Mouse (Mus musculus): ENCODE results near the gene Chd9. TPM values are rescaled to one million over a fixed set of nuclear protein-coding genes. Genes with fewer than 3 reads are reported as not detected.
A peak's percentile ranks its signal among the peaks of the same experiment; 100 is the strongest.

The Chd9 gene
- polyA plus RNA-seq, 1 experiment from 2014 or later, result 25.3 TPM

DNA sequence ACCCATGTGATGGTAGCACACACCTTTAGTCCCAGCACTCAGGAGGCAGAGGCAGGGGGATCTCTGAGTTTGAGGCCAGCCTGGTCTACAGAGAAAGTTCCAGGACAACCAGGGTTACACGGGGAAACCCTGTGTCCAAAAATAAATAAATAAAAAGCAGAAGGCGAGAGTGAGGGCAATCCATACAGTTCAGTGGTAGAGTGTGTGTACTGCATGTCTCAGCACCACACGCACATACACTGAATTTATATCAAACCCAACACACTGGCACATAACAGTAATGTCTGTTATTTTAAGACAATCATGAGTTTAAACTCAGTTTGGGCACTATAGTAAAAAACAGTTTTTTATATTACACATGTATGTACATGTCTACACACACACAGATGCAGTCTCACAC lies 153.9 kb downstream of the Chd9 start:
- Histone ChIP-seq H3K9ac (ENCODE audit: low read depth, low read length) (no peak overlapping the region), H3K36me3 (ENCODE audit: control insufficient read depth, insufficient read depth, low read length) (peaks cover 11% of the 10 kb centered on the region; the same call in 1 of the 2 replicates)
- DNase-seq (ENCODE audit: low spot score), result no peak

DNA sequence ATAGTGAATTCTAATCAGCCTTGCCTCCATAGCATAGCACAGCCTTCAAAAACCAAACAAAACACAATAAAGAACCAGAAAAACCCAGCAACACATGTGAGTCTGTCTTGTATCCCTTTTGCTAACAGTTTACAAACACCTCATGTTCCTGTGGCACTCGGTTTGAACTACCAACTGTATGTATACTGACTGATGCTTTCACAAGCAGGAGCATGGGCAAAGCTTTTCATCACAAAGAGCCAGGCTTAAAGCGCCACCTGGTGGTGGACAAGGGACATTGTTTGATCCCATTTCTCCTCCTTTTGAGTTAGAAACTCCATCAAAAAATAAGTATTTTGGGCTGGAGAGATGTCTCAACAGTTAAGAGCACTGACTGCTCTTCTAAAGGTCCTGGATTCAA lies 191.6 kb downstream of the Chd9 start:
- Histone ChIP-seq H3K9ac (ENCODE audit: low read depth, low read length) (no peak overlapping the region), H3K27me3 (replicated peaks; ENCODE audit: control insufficient read depth, insufficient read depth, low read length) (no peaks in the 10 kb centered on the region), H3K27ac (ENCODE audit: low read depth, low read length) (no peak overlapping the region), H3K4me1 (replicated peaks; ENCODE audit: control insufficient read depth, insufficient read depth, low read length) (no peaks in the 10 kb centered on the region), H3K9me3 (ENCODE audit: control insufficient read depth, low read length) (no peaks in the 10 kb centered on the region), H3K36me3 (ENCODE audit: control insufficient read depth, insufficient read depth, low read length) (peaks cover 25% of the 10 kb centered on the region), H3K4me3 (ENCODE audit: low read depth, low read length) (no peak overlapping the region), H3K4me2 (no peak overlapping the region)
- ATAC-seq (replicated peaks; ENCODE audit: low FRiP score), result no peak
- DNase-seq (ENCODE audit: low spot score), result peak; percentile 46
- 6% methylated on average over 2 of the region's 2 CpGs for WGBS

More for the DNA sequence above, 153.9 kb downstream of the Chd9 start:
- no peaks in the 10 kb centered on the region for H3K9me3 ChIP-seq (ENCODE audit: control insufficient read depth, low read length)
- no peak overlapping the region for H3K4me2 ChIP-seq
- no peaks in the 10 kb centered on the region for H3K4me1 ChIP-seq (replicated peaks; ENCODE audit: control insufficient read depth, insufficient read depth, low read length)
- no peak overlapping the region for H3K4me3 ChIP-seq (ENCODE audit: low read depth, low read length)
- no peaks in the 10 kb centered on the region for H3K27me3 ChIP-seq (replicated peaks; ENCODE audit: control insufficient read depth, insufficient read depth, low read length)
- no peak overlapping the region for H3K27ac ChIP-seq (ENCODE audit: low read depth, low read length)
- ATAC-seq (replicated peaks; ENCODE audit: low FRiP score), result no peak
- WGBS, result 82% methylated on average over 3 of the region's 3 CpGs

DNA sequence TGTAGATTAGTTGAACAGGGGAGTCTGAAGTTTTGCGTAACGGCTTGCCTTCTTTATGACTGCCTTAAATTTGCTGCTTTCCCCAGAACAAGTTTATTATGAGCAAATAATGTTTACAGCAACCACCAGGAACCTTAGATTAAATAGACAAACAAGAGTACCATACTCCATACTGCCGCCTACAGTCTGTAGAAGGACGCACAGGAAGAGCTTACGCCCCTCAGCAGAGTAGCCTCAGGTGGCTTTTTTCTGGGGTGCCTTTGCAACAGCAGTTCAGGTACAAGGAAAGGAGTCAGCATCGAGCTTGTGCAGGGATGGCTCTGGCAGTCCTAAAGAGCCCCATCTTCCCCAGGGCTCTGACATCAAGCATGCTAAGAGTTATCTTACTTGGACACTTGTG lies 206.3 kb downstream of the Chd9 start:
- 84% methylated on average over 6 of the region's 6 CpGs for WGBS
- DNase-seq (ENCODE audit: low spot score) (no peak), ATAC-seq (replicated peaks; ENCODE audit: low FRiP score) (no peak)
- Histone ChIP-seq H3K27ac (ENCODE audit: low read depth, low read length) (no peak overlapping the region), H3K9me3 (ENCODE audit: control insufficient read depth, low read length) (no peaks in the 10 kb centered on the region), H3K4me2 (no peak overlapping the region), H3K4me1 (replicated peaks; ENCODE audit: control insufficient read depth, insufficient read depth, low read length) (no peaks in the 10 kb centered on the region), H3K4me3 (ENCODE audit: low read depth, low read length) (no peak overlapping the region), H3K27me3 (replicated peaks; ENCODE audit: control insufficient read depth, insufficient read depth, low read length) (no peaks in the 10 kb centered on the region), H3K36me3 (ENCODE audit: control insufficient read depth, insufficient read depth, low read length) (peaks cover 18% of the 10 kb centered on the region), H3K9ac (ENCODE audit: low read depth, low read length) (no peak overlapping the region)

DNA sequence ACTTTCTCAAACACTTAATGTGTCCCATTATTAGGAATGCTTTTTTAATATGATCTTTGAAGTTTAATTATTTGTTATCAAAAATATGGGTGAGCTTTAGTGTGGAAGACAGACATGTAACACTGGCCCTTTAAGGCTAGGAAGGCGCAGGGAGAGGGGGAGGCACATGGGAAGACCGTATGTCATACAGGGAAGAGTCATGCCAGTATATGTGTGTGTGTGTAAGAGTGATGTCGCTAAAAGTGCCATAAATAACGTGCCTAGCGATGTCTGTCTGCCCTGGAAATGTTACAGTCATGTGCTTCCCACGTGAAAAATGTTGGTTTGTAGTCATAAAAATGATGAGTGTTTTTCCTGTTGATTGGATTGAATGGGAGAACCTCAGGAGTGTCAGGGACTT lies 208.8 kb downstream of the Chd9 start:
- H3K27ac ChIP-seq (ENCODE audit: low read depth, low read length), result no peak overlapping the region
- peaks cover 25% of the 10 kb centered on the region for H3K36me3 ChIP-seq (ENCODE audit: control insufficient read depth, insufficient read depth, low read length)
- DNase-seq (ENCODE audit: low spot score), result no peak
- no peak overlapping the region for H3K4me2 ChIP-seq
- no peak overlapping the region for H3K4me3 ChIP-seq (ENCODE audit: low read depth, low read length)
- no peaks in the 10 kb centered on the region for H3K4me1 ChIP-seq (replicated peaks; ENCODE audit: control insufficient read depth, insufficient read depth, low read length)
- no peaks in the 10 kb centered on the region for H3K9me3 ChIP-seq (ENCODE audit: control insufficient read depth, low read length)
- H3K9ac ChIP-seq (ENCODE audit: low read depth, low read length), result no peak overlapping the region
- no peaks in the 10 kb centered on the region for H3K27me3 ChIP-seq (replicated peaks; ENCODE audit: control insufficient read depth, insufficient read depth, low read length)
- 82% methylated on average over 6 of the region's 6 CpGs for WGBS
- no peak for ATAC-seq (replicated peaks; ENCODE audit: low FRiP score)

DNA sequence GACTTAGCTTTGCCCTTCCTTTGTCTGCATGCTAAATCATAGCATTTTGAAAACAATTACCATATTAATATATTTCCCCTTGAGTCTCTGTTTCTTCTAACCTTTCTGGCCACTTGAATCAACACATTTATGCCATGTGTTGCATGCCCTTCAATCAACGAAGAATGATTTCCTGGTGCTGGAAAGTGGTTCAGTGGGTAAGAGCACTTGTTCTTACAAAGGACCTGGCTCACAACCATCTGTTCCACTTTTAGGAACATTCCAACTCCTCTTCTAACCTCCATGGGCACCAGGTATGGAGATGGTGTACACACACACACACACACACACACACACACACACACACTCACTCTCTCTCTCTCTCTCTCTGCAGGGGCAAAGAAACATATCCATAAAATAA lies 210.5 kb downstream of the Chd9 start:
- Histone ChIP-seq H3K9me3 (ENCODE audit: control insufficient read depth, low read length) (no peaks in the 10 kb centered on the region), H3K27me3 (replicated peaks; ENCODE audit: control insufficient read depth, insufficient read depth, low read length) (no peaks in the 10 kb centered on the region), H3K4me3 (ENCODE audit: low read depth, low read length) (no peak overlapping the region), H3K27ac (ENCODE audit: low read depth, low read length) (no peak overlapping the region), H3K36me3 (ENCODE audit: control insufficient read depth, insufficient read depth, low read length) (peaks cover 34% of the 10 kb centered on the region), H3K4me1 (replicated peaks; ENCODE audit: control insufficient read depth, insufficient read depth, low read length) (no peaks in the 10 kb centered on the region), H3K9ac (ENCODE audit: low read depth, low read length) (no peak overlapping the region), H3K4me2 (no peak overlapping the region)
- DNase-seq (ENCODE audit: low spot score) (no peak), ATAC-seq (replicated peaks; ENCODE audit: low FRiP score) (no peak)
- 88% methylated on average over 1 of the region's 1 CpGs for WGBS

DNA sequence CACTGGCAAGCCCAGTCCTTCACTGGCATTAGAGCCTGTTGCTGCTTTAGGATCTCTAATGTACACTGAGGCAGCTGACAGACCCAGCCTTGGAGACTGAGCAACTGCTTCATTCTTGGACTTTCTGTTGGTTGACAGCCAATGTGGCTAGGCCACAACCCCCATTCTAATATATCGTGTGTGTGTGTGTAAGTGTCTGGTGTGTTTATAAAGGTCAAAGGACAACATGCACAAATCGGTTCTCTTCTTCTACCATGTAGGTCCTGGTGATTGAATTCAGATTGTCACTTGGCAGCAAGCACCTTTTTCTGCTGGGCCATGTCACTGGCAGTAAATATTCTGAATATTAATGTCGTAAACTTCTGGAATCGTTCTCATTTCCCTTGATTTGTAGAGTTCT lies 218.2 kb downstream of the Chd9 start:
- Histone ChIP-seq H3K9me3 (ENCODE audit: control insufficient read depth, low read length) (no peaks in the 10 kb centered on the region), H3K4me3 (ENCODE audit: low read depth, low read length) (no peak overlapping the region), H3K27ac (ENCODE audit: low read depth, low read length) (no peak overlapping the region), H3K27me3 (replicated peaks; ENCODE audit: control insufficient read depth, insufficient read depth, low read length) (no peaks in the 10 kb centered on the region), H3K4me1 (replicated peaks; ENCODE audit: control insufficient read depth, insufficient read depth, low read length) (no peaks in the 10 kb centered on the region), H3K36me3 (ENCODE audit: control insufficient read depth, insufficient read depth, low read length) (peaks cover 20% of the 10 kb centered on the region), H3K4me2 (no peak overlapping the region), H3K9ac (ENCODE audit: low read depth, low read length) (no peak overlapping the region)
- ATAC-seq (replicated peaks; ENCODE audit: low FRiP score) (no peak), DNase-seq (ENCODE audit: low spot score) (no peak)
- WGBS, result 83% methylated on average over 4 of the region's 4 CpGs

DNA sequence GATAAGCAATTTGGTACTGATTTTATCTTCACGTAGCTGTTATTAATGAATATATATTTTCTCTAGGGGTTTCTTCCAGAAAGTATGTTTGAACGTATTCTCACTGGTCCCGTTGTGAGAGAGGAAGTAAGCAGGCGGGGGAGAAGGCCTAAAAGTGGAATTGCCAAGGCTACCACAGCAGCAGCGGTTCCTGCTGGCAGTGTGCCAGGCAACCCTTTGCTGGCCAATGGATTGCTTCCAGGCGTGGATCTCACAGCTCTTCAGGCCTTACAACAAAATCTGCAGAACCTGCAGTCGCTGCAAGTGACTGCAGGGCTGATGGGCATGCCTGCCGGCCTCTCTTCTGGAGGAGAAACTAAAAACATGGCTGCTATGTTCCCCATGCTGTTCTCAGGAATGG lies 222.9 kb downstream of the Chd9 start:
- Histone ChIP-seq H3K4me1 (replicated peaks; ENCODE audit: control insufficient read depth, insufficient read depth, low read length) (no peaks in the 10 kb centered on the region), H3K4me3 (ENCODE audit: low read depth, low read length) (no peak overlapping the region), H3K4me2 (no peak overlapping the region), H3K27ac (ENCODE audit: low read depth, low read length) (no peak overlapping the region), H3K9me3 (ENCODE audit: control insufficient read depth, low read length) (no peaks in the 10 kb centered on the region), H3K36me3 (ENCODE audit: control insufficient read depth, insufficient read depth, low read length) (peaks cover 7% of the 10 kb centered on the region), H3K27me3 (replicated peaks; ENCODE audit: control insufficient read depth, insufficient read depth, low read length) (no peaks in the 10 kb centered on the region), H3K9ac (ENCODE audit: low read depth, low read length) (no peak overlapping the region)
- WGBS, result 73% methylated on average over 8 of the region's 8 CpGs
- no peak for DNase-seq (ENCODE audit: low spot score)
- no peak for ATAC-seq (replicated peaks; ENCODE audit: low FRiP score)

DNA sequence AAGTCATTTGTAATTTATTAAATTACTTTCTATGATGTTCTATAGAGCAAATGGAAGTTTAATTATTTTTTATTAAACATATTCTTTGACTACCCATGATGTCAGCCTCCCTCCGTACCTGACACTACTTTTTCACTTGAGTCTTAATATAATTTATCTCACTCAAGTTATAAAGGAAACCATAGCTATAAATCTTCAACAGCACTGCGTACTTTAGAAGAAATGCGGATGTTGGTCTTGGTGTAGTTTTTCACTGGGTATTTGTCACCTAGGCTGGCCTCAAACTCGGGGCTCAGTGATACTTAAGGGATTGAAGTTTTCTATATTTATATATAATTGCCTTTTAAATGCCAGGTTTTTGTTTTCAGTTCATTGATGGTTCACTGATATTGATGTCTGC lies 226.3 kb downstream of the Chd9 start:
- no peak for DNase-seq (ENCODE audit: low spot score)
- H3K4me2 ChIP-seq, result no peak overlapping the region
- H3K36me3 ChIP-seq (ENCODE audit: control insufficient read depth, insufficient read depth, low read length), result peaks cover 5% of the 10 kb centered on the region; the same call in 1 of the 2 replicates
- H3K4me3 ChIP-seq (ENCODE audit: low read depth, low read length), result no peak overlapping the region
- no peaks in the 10 kb centered on the region for H3K9me3 ChIP-seq (ENCODE audit: control insufficient read depth, low read length)
- WGBS, result 91% methylated on average over 4 of the region's 4 CpGs
- H3K27ac ChIP-seq (ENCODE audit: low read depth, low read length), result no peak overlapping the region
- no peak overlapping the region for H3K9ac ChIP-seq (ENCODE audit: low read depth, low read length)
- no peaks in the 10 kb centered on the region for H3K27me3 ChIP-seq (replicated peaks; ENCODE audit: control insufficient read depth, insufficient read depth, low read length)
- no peaks in the 10 kb centered on the region for H3K4me1 ChIP-seq (replicated peaks; ENCODE audit: control insufficient read depth, insufficient read depth, low read length)
- no peak for ATAC-seq (replicated peaks; ENCODE audit: low FRiP score)

DNA sequence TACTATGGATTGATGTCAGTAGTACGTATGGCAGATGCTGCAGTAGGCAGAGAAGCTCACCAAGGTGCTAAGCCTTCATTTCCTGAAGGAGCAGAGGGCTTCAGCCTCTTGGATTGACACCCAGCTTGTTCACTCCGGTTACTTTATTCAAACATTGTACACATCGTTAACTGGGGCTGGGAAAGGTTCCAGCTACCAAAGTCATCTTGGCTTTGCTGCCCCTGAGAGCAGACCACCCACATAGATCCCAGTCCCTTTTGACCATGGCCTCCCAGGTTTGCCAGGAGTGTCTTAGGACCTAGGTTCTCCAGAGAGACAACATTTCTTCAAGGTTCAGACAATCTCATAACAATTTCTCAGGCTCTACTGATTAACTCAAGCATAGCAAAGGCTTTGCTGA lies 228.7 kb downstream of the Chd9 start:
- H3K4me1 ChIP-seq (replicated peaks; ENCODE audit: control insufficient read depth, insufficient read depth, low read length), result peaks cover 5% of the 10 kb centered on the region; the same call in 1 of the 2 replicates

More for the DNA sequence above, 228.7 kb downstream of the Chd9 start:
- Histone ChIP-seq H3K4me2 (no peak overlapping the region), H3K4me3 (ENCODE audit: low read depth, low read length) (no peak overlapping the region), H3K9ac (ENCODE audit: low read depth, low read length) (no peak overlapping the region), H3K36me3 (ENCODE audit: control insufficient read depth, insufficient read depth, low read length) (no peaks in the 10 kb centered on the region), H3K27ac (ENCODE audit: low read depth, low read length) (no peak overlapping the region), H3K9me3 (ENCODE audit: control insufficient read depth, low read length) (no peaks in the 10 kb centered on the region), H3K27me3 (replicated peaks; ENCODE audit: control insufficient read depth, insufficient read depth, low read length) (no peaks in the 10 kb centered on the region)
- DNase-seq (ENCODE audit: low spot score) (no peak), ATAC-seq (replicated peaks; ENCODE audit: low FRiP score) (no peak)
- 59% methylated on average over 3 of the region's 3 CpGs for WGBS
